Mouse (Mus musculus) limb, embryonic 14.5 days (tissue): ENCODE results near the gene Pced1b. TPM values are rescaled to one million over a fixed set of nuclear protein-coding genes. Genes with fewer than 3 reads are reported as not detected.

Experiments
- ATAC-seq: fragments of 200-750 bp; cut with Nextera tagmentation; 2 replicates; pipeline ENCODE4 v1.8.0; 2017; ENCODE audit warnings: low read depth, moderate number of reproducible peaks, moderate TSS enrichment; ENCODE audit not compliant: low FRiP score
- DNase-seq: peaks from one replicate; pipeline ENCODE4 v3.0.0-alpha.2; 2015; ENCODE audit warnings: low spot score
- H3K27ac ChIP-seq: fragments of 300-500 bp; sonication (generic); replicated peaks from 2 replicates; pipeline ENCODE4 v1.5.1; 2014; ENCODE audit warnings: low read depth, mild to moderate bottlenecking, low read length, moderate library complexity, mixed read lengths
- H3K27me3 ChIP-seq: fragments of 300-500 bp; sonication (generic); 2 replicates; pipeline ENCODE4 v1.6.1; 2014; ENCODE audit warnings: low read length, mixed read lengths; ENCODE audit not compliant: control insufficient read depth, insufficient read depth
- H3K36me3 ChIP-seq: fragments of 300-500 bp; sonication (generic); 2 replicates; pipeline ENCODE4 v1.6.1; 2014; ENCODE audit warnings: mild to moderate bottlenecking, low read length, moderate library complexity, mixed read lengths; ENCODE audit not compliant: control insufficient read depth, insufficient read depth
- H3K4me1 ChIP-seq: fragments of 300-500 bp; sonication (generic); 2 replicates; pipeline ENCODE4 v1.6.1; 2014; ENCODE audit warnings: antibody characterized with exemption, low read length, mixed read lengths; ENCODE audit not compliant: control insufficient read depth, insufficient read depth
- H3K4me2 ChIP-seq: fragments of 300-500 bp; sonication (generic); replicated peaks from 2 replicates; pipeline ENCODE4 v1.6.1; 2014; ENCODE audit warnings: low read depth, mild to moderate bottlenecking, low read length, moderate library complexity; ENCODE audit not compliant: severe bottlenecking
- H3K4me3 ChIP-seq: fragments of 300-500 bp; sonication (generic); replicated peaks from 2 replicates; pipeline ENCODE4 v1.5.1; 2014; ENCODE audit warnings: low read length
- H3K9ac ChIP-seq: fragments of 300-500 bp; sonication (generic); 2 replicates; pipeline ENCODE4 v1.6.1; 2014; ENCODE audit warnings: mild to moderate bottlenecking, low read depth, low read length, moderate library complexity; ENCODE audit not compliant: severe bottlenecking
- H3K9me3 ChIP-seq: fragments of 300-500 bp; sonication (generic); 2 replicates; pipeline ENCODE4 v1.6.1; 2016; ENCODE audit warnings: low read length; ENCODE audit not compliant: control insufficient read depth
- POLR2A ChIP-seq: fragments of 200-500 bp; IDR thresholded peaks from 2 replicates; pipeline ENCODE4 v1.8.0; 2012; ENCODE audit warnings: inconsistent platforms, mild to moderate bottlenecking, moderate library complexity, borderline replicate concordance; ENCODE audit not compliant: insufficient read depth, insufficient read length; ENCODE audit errors: extremely low read depth
- WGBS: fragments of 180-500 bp; shearing (Covaris S2); extraction: QIAGEN DNeasy Blood & Tissue Kit; methylation state at CpG from one replicate; pipeline ENCODE4 v1.1.7; 2014; 5-methylcytosine and 5-hydroxymethylcytosine counted together
- polyA plus RNA-seq, 2 experiments: library from polyadenylated mRNA; depleted of rRNA in 1 of 2; stranded (reverse) in 1 of 2; unstranded in 1 of 2; fragments of >200 nt; fragmentation: Nextera tagmentation in 1 of 2; extraction: Ambion mirVana in 1 of 2; gene quantifications; 2 replicates each; pipeline versions ENCODE4 v1.2.1 to v1.2.3; 2012 to 2014

The Pced1b gene
- polyA plus RNA-seq, 2 experiments = 3.8 to 7.9 TPM

DNA sequence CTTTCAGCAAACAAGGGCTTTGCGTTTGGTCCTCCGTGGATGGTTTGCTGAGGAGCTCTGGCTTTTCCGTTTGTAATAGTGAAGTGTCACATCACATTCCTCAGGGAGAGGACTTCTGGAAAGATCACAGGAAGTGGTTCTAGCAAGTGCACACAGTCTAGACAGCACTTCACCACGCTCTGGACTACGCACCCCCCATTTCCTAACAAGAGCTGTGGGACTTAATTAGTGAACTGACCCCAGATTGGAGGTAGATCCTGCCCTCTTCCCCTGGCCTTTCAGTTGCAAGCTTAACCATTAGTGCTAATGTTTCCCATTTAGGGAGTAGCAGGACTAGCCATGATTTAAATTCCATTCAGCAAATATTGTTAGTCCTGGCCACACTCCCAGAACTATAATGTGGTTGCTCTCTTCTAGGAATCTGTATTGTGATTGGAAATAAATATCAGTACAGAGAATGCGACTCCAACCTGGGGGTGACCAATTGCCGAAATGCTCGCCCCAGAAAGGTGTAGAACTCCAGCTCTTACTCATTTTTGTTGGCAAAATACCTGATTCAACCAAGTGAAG lies 10.4 kb downstream of the Pced1b start:
- Histone ChIP-seq H3K4me1 (peaks cover 15% of the 10 kb centered on the region), H3K9ac (no peak overlapping the region), H3K27me3 (no peaks in the 10 kb centered on the region), H3K9me3 (no peaks in the 10 kb centered on the region), H3K36me3 (no peaks in the 10 kb centered on the region), H3K4me2 (no peak overlapping the region), H3K4me3 (no peak overlapping the region), H3K27ac (no peak overlapping the region)
- ATAC-seq (peak; percentile 63), DNase-seq (peak; percentile 67)
- no peak for TF ChIP-seq POLR2A
- WGBS = 52% methylated on average over 8 of the region's 8 CpGs

DNA sequence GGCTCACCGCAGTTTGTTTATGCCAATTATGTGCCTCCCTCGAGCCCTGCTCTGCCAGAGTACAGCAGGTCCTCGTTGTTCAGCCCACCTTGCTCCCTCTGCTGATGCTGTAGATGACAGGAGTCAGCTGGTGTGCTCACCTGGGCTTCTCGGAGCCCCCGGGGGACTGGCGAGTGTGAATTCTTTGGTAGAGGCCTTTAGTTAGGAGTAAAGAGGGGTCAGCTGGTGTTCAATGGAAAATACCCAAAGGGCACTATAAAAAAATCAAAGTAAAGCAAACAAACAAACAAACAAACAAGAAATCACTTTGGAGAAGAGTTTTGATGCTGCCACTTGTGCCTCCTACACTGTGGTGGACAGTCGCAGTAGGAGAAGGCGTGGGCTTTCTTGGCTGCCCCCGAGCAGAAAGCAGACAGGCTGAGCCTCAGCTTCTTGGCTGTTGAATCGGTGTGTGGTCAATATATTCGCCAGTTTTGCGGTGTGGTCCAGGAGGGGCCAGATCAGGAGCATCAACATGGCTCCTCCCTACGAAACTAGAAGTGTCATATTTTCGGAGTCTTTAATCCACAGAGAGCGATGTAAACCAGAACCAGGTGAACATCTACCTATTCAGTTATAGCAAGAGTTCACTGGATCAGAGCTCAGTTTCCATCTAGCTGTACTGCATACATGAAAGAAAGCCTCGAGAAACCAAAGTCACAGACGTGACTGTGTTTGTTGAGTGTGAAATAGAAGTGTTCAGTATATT lies 11.8 kb downstream of the Pced1b start:
- Histone ChIP-seq H3K27ac (no peak overlapping the region), H3K4me2 (no peak overlapping the region), H3K27me3 (no peaks in the 10 kb centered on the region), H3K9ac (no peak overlapping the region), H3K4me3 (no peak overlapping the region), H3K9me3 (no peaks in the 10 kb centered on the region), H3K4me1 (peaks cover 15% of the 10 kb centered on the region), H3K36me3 (no peaks in the 10 kb centered on the region)
- no peak for TF ChIP-seq POLR2A
- no peak for DNase-seq
- no peak for ATAC-seq
- 63% methylated on average over 17 of the region's 17 CpGs for WGBS

DNA sequence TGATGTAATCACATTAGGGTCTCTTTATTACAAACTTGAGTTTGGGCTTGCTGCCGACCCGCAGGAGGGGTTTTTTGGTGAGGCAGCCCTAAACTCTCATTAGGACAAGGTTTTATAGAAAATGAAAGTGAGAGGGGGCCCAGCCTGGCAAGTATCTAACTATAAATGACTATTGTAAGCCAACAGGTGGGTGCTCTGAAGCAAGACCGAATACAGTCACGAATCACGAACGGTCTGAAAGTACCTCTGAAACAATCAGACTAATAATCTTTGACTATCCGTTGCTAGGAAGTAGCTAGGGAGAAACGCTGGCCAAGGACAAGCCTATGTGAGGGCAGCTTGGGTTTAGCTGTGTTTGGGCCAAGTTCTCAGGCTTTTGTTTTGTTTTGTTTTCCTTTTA lies 12.4 kb downstream of the Pced1b start:
- no peak overlapping the region for H3K4me2 ChIP-seq
- ATAC-seq (no peak), DNase-seq (no peak)
- H3K4me1 ChIP-seq = peaks cover 15% of the 10 kb centered on the region
- no peaks in the 10 kb centered on the region for H3K9me3 ChIP-seq
- TF ChIP-seq POLR2A = no peak
- WGBS = 68% methylated on average over 8 of the region's 8 CpGs
- H3K27me3 ChIP-seq = no peaks in the 10 kb centered on the region
- H3K4me3 ChIP-seq = no peak overlapping the region
- no peak overlapping the region for H3K9ac ChIP-seq
- H3K36me3 ChIP-seq = no peaks in the 10 kb centered on the region
- no peak overlapping the region for H3K27ac ChIP-seq

DNA sequence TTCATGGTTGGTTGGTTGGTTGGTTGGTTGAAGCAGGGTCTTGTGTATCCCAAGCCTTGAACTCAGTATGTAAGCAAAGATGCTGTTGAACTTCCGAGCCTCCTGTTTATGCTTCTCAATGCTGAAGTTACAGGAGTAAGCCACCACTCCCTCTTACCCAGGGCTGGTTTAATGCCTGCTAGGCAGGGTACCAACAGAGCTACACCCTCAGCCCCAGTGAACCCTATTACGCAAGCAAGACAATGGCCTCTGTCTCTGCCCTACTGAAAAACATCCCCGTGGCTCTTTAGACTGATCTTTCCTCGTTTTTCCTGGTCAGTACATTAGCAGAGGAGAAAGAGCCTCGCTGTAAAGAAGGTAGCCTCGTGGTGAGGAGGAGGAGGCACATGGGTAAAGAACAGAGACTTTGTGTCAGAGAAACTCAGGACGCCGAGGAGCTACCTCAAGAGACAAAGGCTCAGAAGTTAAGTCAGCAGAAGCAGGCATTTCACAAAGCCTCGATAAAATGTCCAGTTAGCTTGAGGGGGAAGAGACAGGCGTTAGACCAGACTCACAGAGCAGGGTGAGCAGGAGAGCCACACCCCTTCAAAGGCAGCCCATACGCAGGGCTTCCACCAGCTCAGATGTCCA lies 13.2 kb downstream of the Pced1b start:
- TF ChIP-seq POLR2A = no peak
- WGBS = 86% methylated on average over 11 of the region's 11 CpGs
- no peak overlapping the region for H3K27ac ChIP-seq
- no peaks in the 10 kb centered on the region for H3K36me3 ChIP-seq
- peaks cover 15% of the 10 kb centered on the region for H3K4me1 ChIP-seq
- H3K9me3 ChIP-seq = no peaks in the 10 kb centered on the region
- no peaks in the 10 kb centered on the region for H3K27me3 ChIP-seq
- no peak overlapping the region for H3K4me2 ChIP-seq
- no peak overlapping the region for H3K9ac ChIP-seq
- ATAC-seq (no peak), DNase-seq (no peak)
- H3K4me3 ChIP-seq = no peak overlapping the region

DNA sequence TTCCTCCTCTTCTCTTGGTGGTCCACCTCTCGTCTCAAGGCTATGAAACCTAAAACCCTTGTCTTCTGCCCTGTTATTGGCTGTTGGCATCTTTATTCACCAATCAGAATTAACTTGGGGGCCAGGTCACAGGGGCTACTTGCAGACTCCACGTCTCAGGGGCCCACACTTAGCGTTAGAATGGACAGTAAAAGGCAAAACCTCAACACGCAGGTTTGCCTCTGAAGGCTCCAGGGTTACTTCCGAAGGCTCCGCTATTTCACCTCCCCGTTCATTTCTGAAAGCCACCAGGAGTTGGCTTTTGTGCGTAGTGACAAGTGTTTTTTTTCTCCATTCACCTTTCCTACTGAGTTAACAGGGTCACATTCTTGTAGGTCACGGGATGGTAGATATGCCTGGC lies 15.3 kb downstream of the Pced1b start:
- Histone ChIP-seq H3K4me1 (peaks cover 15% of the 10 kb centered on the region), H3K27me3 (no peaks in the 10 kb centered on the region), H3K36me3 (no peaks in the 10 kb centered on the region), H3K4me3 (no peak overlapping the region), H3K9me3 (no peaks in the 10 kb centered on the region), H3K4me2 (no peak overlapping the region), H3K27ac (no peak overlapping the region), H3K9ac (no peak overlapping the region)
- ATAC-seq (no peak), DNase-seq (no peak)
- no peak for TF ChIP-seq POLR2A
- WGBS = 69% methylated on average over 9 of the region's 9 CpGs
